Mouse (Mus musculus) heart, embryonic 14.5 days (tissue): ENCODE measurements around the gene Shroom1. TPM values are rescaled to one million over a fixed set of nuclear protein-coding genes. Genes with fewer than 3 reads are reported as not detected.
A peak's percentile ranks its signal among the peaks of the same experiment; 100 is the strongest.

Experiments
- ATAC-seq: fragments of 200-750 bp; cut with Nextera tagmentation; 2 replicates; pipeline ENCODE4 v1.8.0; 2017; ENCODE audit warnings: low read depth, moderate TSS enrichment; ENCODE audit not compliant: insufficient number of reproducible peaks, insufficient read depth, low FRiP score
- H3K27ac ChIP-seq, 2 experiments: fragments of 200-500 bp in 1 of 2; fragments of 300-500 bp in 1 of 2; sonication (generic) in 1 of 2; replicated peaks in 1 of 2; 2 replicates each; pipeline ENCODE4 v1.5.1; 2012 to 2014; ENCODE audit warnings: low read depth in 2 of 2, low read length in 2 of 2, control low read depth in 1 of 2, mild to moderate bottlenecking in 1 of 2, mixed read lengths in 1 of 2; ENCODE audit not compliant: control insufficient read depth in 1 of 2, insufficient read depth in 1 of 2
- H3K27me3 ChIP-seq: fragments of 300-500 bp; sonication (generic); 2 replicates; pipeline ENCODE4 v1.6.1; 2014; ENCODE audit warnings: mild to moderate bottlenecking, low read length, control low read depth; ENCODE audit not compliant: control insufficient read depth, insufficient read depth
- H3K36me3 ChIP-seq: fragments of 300-500 bp; sonication (generic); 2 replicates; pipeline ENCODE4 v1.6.1; 2014; ENCODE audit warnings: mild to moderate bottlenecking, control low read depth, low read length, mixed read lengths; ENCODE audit not compliant: control insufficient read depth, insufficient read depth
- H3K4me1 ChIP-seq, 2 experiments: fragments of 200-500 bp in 1 of 2; fragments of 300-500 bp in 1 of 2; sonication (generic) in 1 of 2; 2 replicates each; pipeline ENCODE4 v1.6.1; 2012 to 2014; ENCODE audit warnings: low read length in 2 of 2, control low read depth in 1 of 2, mixed read lengths in 1 of 2; ENCODE audit not compliant: control insufficient read depth in 2 of 2, insufficient read depth in 2 of 2
- H3K4me2 ChIP-seq: fragments of 300-500 bp; sonication (generic); 2 replicates; pipeline ENCODE4 v1.6.1; 2014; ENCODE audit warnings: mild to moderate bottlenecking, low read length
- H3K4me3 ChIP-seq, 2 experiments: fragments of 200-500 bp in 1 of 2; fragments of 300-500 bp in 1 of 2; sonication (generic) in 1 of 2; 2 replicates each; pipeline ENCODE4 v1.5.1; 2012 to 2014; ENCODE audit warnings: low read length in 2 of 2, mild to moderate bottlenecking in 2 of 2, control low read depth in 1 of 2, low read depth in 1 of 2, moderate library complexity in 1 of 2; ENCODE audit not compliant: control insufficient read depth in 1 of 2, insufficient read depth in 1 of 2
- H3K9ac ChIP-seq: fragments of 300-500 bp; sonication (generic); 2 replicates; pipeline ENCODE4 v1.6.1; 2014; ENCODE audit warnings: mild to moderate bottlenecking, low read length
- H3K9me3 ChIP-seq: fragments of 300-500 bp; sonication (generic); 2 replicates; pipeline ENCODE4 v1.6.1; 2016; ENCODE audit warnings: low read length, control low read depth; ENCODE audit not compliant: control insufficient read depth
- WGBS: fragments of 180-500 bp; shearing (Covaris S2); extraction: QIAGEN DNeasy Blood & Tissue Kit; methylation state at CpG from one replicate; pipeline ENCODE4 v1.1.7; 2014; 5-methylcytosine and 5-hydroxymethylcytosine counted together
- polyA plus RNA-seq: library from polyadenylated mRNA; unstranded; fragments of >200 nt; fragmentation: Nextera tagmentation; extraction: Ambion mirVana; gene quantifications from 2 replicates; pipeline ENCODE4 v1.2.1, GENCODE M21; 2014

The Shroom1 gene
- polyA plus RNA-seq, 1 experiment from 2014 or later, result 2.5 TPM

DNA sequence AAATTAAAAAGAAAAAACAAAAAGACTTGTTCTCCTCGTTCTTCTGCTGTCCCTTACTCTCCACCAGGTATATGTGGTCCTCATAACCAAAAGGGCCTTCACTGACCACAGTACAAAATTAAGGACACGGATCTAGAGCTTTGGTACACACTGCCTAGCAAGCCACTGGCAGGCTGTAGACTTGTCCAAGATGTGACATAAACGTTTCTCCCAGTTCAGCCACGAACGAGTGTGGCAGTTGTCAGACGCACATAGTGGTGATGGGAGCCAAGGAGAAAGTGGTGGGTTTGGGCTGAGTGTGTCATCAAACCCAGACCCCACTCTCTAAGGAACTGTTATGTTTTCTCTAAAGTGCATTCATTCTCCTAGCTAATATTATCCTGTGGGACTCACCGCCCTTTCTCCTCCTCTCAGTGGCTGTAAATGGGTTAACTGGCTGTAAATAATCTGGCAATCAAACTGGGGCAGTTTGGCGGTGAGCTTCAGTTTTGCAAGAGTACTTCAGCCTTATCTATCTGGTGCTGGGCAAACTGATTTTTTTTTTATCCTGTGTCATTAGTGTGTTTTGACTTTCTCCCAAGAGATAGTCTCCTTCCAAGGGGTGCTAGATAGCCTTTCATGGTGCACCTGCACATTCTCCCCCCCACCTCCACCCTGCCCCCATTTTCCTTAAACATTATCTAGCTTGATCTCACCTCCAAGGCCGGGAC is 25.5 kb upstream of the Shroom1 start:
- peak overlapping the region; percentile 69 for H3K4me2 ChIP-seq
- 14% methylated on average over 9 of the region's 9 CpGs for WGBS
- peak overlapping the region; percentile 74 to 83 for H3K4me3 ChIP-seq
- peaks cover 5 to 17% of the 10 kb centered on the region in 2 experiments for H3K4me1 ChIP-seq
- 0 out of 2 replicates have a peak, but pooled peaks have one; percentile 2 for ATAC-seq
- no peaks in the 10 kb centered on the region for H3K9me3 ChIP-seq
- H3K9ac ChIP-seq, result peak overlapping the region; percentile 58
- H3K27ac ChIP-seq, result peak overlapping the region; percentile 67 to 90
- peaks cover 15% of the 10 kb centered on the region for H3K36me3 ChIP-seq
- no peaks in the 10 kb centered on the region for H3K27me3 ChIP-seq

DNA sequence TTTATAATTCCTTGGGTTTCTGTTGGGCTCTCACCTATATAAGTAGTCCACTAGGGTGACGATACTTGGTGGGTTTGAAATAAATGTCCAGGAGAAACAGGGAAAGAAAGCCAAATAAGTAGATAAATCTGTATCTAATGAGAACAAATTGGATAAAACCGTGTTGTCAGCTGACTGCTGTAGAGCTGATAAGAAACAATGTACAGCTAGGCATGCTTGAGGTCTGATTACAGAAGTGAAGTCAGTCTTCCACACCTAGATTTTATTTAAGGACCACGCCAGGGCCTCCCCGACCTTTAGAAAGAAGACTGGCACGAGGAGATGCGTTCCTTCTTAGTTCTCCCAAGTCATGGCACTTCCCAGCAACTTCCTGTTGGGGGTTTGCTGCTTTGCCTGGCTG is 23.9 kb upstream of the Shroom1 start:
- peaks cover 2 to 14% of the 10 kb centered on the region in 2 experiments for H3K4me1 ChIP-seq
- peaks cover 10% of the 10 kb centered on the region for H3K36me3 ChIP-seq
- 27% methylated on average over 6 of the region's 6 CpGs for WGBS
- no peaks in the 10 kb centered on the region for H3K27me3 ChIP-seq
- H3K4me3 ChIP-seq, result no peak overlapping the region
- H3K4me2 ChIP-seq, result no peak overlapping the region
- H3K9me3 ChIP-seq, result no peaks in the 10 kb centered on the region
- no peak for ATAC-seq
- no peak overlapping the region for H3K9ac ChIP-seq
- H3K27ac ChIP-seq, result no peak overlapping the region

DNA sequence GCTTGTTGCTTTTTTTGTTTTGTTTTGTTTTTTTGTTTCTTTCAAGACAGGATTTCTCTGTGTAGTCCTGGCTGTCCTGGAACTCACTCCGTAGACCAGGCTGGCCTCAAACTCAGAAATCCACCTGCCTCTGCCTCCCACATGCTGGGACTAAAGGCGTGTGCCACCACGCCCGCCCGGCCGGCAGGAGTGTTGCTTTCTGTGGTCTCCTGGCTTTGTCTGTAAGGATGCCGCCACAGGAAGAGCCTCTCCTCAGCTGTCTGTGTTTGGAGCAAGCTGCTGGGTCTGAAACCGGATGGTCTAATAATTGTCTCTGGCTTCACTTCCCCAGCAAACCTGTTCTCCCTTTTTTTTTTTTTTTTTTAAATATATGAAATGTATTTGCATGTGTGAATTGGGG is 21.5 kb upstream of the Shroom1 start:
- H3K27me3 ChIP-seq, result no peaks in the 10 kb centered on the region
- H3K36me3 ChIP-seq, result no peaks in the 10 kb centered on the region
- H3K4me1 ChIP-seq, result peaks cover 2 to 5% of the 10 kb centered on the region in 2 experiments; a peak in 3 of 4 replicates
- H3K27ac ChIP-seq, result no peak overlapping the region
- no peak overlapping the region for H3K9ac ChIP-seq
- no peaks in the 10 kb centered on the region for H3K9me3 ChIP-seq
- H3K4me2 ChIP-seq, result no peak overlapping the region
- H3K4me3 ChIP-seq, result no peak overlapping the region
- 71% methylated on average over 8 of the region's 8 CpGs for WGBS
- ATAC-seq, result no peak

DNA sequence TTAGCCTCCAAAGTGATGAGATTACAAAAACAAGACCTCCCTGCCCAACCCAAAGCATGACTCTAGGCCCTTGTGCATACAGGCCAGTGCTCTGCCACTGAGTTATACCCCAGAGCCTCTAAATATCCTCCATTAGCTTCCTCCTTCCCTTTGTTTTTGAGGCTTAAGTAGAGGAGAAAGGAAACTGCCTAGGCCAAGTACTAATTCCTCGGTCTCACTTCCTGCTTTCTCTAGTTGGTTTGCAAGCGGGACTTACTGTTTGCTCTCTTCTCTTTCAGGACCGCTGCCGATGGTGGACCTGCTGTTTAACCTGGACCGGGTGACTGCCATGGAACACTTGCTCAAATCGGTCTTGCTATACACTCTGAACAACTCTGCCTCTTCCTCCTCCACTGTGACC is 20.7 kb upstream of the Shroom1 start:
- ATAC-seq, result no peak
- Histone ChIP-seq H3K9ac (no peak overlapping the region), H3K36me3 (no peaks in the 10 kb centered on the region), H3K27ac (no peak overlapping the region), H3K27me3 (no peaks in the 10 kb centered on the region), H3K4me3 (no peak overlapping the region), H3K4me2 (no peak overlapping the region), H3K4me1 (peaks cover 2 to 4% of the 10 kb centered on the region in 2 experiments; a peak in 3 of 4 replicates), H3K9me3 (no peaks in the 10 kb centered on the region)
- WGBS, result 80% methylated on average over 6 of the region's 6 CpGs

DNA sequence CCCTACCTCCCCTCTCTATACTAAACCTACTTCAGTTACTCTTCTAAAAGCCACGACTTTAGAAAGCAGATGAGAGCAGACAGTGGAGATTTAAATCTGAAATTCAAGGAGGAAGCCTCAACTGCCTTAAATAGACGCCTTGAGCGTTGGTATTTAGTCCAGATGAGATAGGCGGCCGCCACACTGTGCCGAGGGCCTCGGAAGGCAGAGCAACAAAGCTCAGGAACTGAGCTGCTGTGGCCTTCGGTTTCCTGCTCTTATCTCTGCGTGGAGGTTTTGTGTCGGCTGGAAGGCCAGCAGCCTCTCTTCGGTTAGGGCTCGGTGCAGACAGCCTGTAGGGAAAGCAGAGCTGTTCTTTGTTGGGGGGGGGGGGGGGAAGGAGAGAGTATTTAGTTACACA is 15.1 kb upstream of the Shroom1 start:
- Histone ChIP-seq H3K4me1 (peaks cover 4 to 12% of the 10 kb centered on the region in 2 experiments; a peak in 3 of 4 replicates), H3K27ac (peak overlapping the region; percentile 87 to 88), H3K36me3 (no peaks in the 10 kb centered on the region), H3K4me3 (no peak overlapping the region), H3K27me3 (no peaks in the 10 kb centered on the region), H3K9ac (peak overlapping the region; percentile 59), H3K4me2 (peak overlapping the region; percentile 47), H3K9me3 (no peaks in the 10 kb centered on the region)
- 0 out of 2 replicates have a peak, but pooled peaks have one; percentile 37 for ATAC-seq
- 2% methylated on average over 12 of the region's 12 CpGs for WGBS

DNA sequence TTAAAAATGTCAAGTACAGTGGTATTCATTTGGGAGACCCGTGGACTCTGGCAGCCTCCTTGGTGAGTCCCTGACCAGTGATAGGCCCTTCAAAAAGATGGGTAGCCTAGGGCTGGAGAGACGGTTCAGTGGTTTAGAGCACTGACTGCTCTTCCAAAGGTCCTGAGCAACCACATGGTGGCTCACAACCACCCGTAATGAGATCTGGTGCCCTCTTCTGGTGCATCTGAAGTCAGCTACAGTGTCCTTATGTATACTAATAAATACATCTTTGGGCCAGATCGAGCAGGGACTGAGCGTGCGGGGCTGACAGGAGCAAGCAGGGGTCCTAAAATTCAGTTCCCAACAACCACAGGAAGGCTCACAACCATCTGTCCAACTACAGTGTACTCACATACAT is 13.1 kb upstream of the Shroom1 start:
- Histone ChIP-seq H3K36me3 (no peaks in the 10 kb centered on the region), H3K4me3 (no peak overlapping the region), H3K4me1 (peaks cover 5 to 12% of the 10 kb centered on the region in 2 experiments; a peak in 3 of 4 replicates), H3K27me3 (no peaks in the 10 kb centered on the region), H3K9ac (no peak overlapping the region), H3K9me3 (no peaks in the 10 kb centered on the region), H3K4me2 (no peak overlapping the region), H3K27ac (no peak overlapping the region)
- WGBS, result 36% methylated on average over 6 of the region's 6 CpGs
- no peak for ATAC-seq

DNA sequence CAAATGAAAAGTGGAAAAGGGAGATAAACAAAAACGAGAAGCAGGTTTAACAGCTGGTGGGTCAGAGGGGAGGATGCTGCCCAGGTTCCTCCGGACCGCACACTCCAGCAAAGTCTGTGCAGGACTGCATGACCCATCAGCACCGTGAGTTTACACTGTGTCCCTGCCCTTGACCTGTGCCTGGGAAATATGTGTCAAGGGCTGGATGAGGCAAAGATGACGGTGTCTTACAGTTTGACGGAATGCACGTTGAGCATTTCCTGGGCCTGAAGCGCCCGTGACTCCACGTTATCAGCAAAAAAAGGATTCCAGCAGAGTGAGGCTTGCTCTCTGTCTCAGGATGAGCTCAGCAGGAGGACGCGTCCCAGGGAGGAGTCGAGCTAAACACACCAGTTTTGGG is 11.4 kb upstream of the Shroom1 start:
- peaks cover 7 to 12% of the 10 kb centered on the region in 2 experiments; a peak in 3 of 4 replicates for H3K4me1 ChIP-seq
- no peak overlapping the region for H3K4me3 ChIP-seq
- no peak for ATAC-seq
- H3K9me3 ChIP-seq, result no peaks in the 10 kb centered on the region
- no peak overlapping the region for H3K27ac ChIP-seq
- H3K9ac ChIP-seq, result no peak overlapping the region
- H3K27me3 ChIP-seq, result no peaks in the 10 kb centered on the region
- H3K36me3 ChIP-seq, result no peaks in the 10 kb centered on the region
- no peak overlapping the region for H3K4me2 ChIP-seq
- WGBS, result 30% methylated on average over 13 of the region's 13 CpGs
